Mouse (Mus musculus): ENCODE data around the gene Rcan3.

Gene Rcan3

DNA sequence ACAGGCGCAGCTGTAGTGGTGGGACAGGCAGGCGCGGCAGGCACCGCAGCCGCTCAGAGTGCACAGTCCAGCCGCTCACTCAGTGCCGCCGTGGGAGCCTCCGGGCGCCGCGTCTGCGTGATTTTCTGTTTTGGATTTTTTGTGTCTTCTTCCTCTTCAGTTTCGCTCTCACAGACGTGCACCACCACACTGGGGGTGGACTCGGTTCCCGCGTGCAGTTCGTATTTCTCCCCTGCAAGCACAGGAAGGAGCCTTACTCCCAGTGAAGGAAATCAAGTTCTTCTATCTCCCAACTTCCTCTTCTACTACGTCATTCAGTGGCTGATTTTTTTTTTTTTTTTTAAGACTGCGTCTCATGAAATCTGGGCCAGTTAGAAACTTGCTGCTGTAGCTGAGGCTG is 17.3 kb downstream of the Rcan3 start:
- no peak for DNase-seq (ENCODE audit: inconsistent age in 2 of 2, low spot score in 1 of 2)

GRCm38 (mm10) chr4:135413491-135413890 is 20.2 kb downstream of the Rcan3 start:
- no peak for DNase-seq (ENCODE audit: inconsistent age in 2 of 2, low spot score in 1 of 2)

- peak; percentile 53 to 79 for DNase-seq (ENCODE audit: inconsistent age in 2 of 2, low spot score in 1 of 2)
Measured at GRCm38 (mm10) chr4:135411633-135412032, 22.0 kb downstream of the Rcan3 start.

- no peak for DNase-seq (ENCODE audit: inconsistent age in 2 of 2, low spot score in 1 of 2)
Measured at GRCm38 (mm10) chr4:135406180-135406579, 27.5 kb downstream of the Rcan3 start.

GRCm38 (mm10) chr4:135404916-135405315 is 28.7 kb downstream of the Rcan3 start:
- DNase-seq (ENCODE audit: inconsistent age in 2 of 2, low spot score in 1 of 2) = no peak

- DNase-seq (ENCODE audit: inconsistent age in 2 of 2, low spot score in 1 of 2) = no peak
Measured at GRCm38 (mm10) chr4:135404048-135404447, 29.6 kb downstream of the Rcan3 start.

GRCm38 (mm10) chr4:135401881-135402280 is 31.8 kb downstream of the Rcan3 start:
- DNase-seq (ENCODE audit: inconsistent age in 2 of 2, low spot score in 1 of 2) = no peak

GRCm38 (mm10) chr4:135397991-135398390 is 35.7 kb downstream of the Rcan3 start, which contains the start of gene Ncmap:
Gene Ncmap (minus strand): TSS chr4:135398227.
- DNase-seq (ENCODE audit: inconsistent age in 2 of 2, low spot score in 1 of 2) = no peak

GRCm38 (mm10) chr4:135397551-135397950 is 36.1 kb downstream of the Rcan3 start:
- no peak for DNase-seq (ENCODE audit: inconsistent age in 2 of 2, low spot score in 1 of 2)

DNA sequence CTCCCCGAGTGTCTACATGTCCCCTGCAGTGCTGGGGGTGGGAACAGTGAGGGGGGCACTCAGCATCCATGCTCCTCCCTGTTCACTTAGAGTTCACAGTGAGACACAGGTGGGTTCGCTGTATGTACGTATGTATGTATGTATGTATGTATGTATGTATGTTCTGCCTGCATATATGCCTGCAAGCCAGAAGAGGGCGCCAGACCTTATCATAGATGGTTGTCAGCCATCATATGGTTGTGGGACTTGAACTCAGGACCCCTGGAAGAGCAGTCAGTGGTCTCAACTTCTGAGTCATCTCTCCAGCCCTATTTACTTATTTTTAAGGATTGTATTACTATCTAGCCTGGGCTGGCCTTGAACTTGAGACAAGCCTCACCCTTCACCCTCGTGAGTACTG is 37.4 kb downstream of the Rcan3 start:
- no peak for DNase-seq (ENCODE audit: inconsistent age in 2 of 2, low spot score in 1 of 2)

DNA sequence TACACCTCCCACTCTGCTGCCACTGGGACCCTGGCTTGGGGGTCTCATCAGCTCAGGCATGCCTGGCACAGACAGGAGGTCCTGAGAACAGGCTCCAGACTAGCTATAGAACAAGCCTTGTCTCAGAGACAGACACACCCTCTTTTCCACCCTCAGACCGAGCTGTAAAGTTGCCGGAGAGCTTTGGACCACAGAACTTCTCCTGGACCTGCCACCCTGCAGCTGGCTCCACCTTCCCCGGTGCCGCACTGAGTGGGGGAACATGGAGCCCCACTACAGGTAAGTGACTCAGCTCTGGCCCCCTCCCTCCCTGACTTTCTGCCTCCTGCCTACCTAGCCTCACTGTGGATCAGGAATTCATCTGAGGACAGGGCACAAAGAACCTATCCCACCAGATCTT is 38.3 kb downstream of the Rcan3 start:
- DNase-seq (ENCODE audit: inconsistent age in 2 of 2, low spot score in 1 of 2) = no peak

DNA sequence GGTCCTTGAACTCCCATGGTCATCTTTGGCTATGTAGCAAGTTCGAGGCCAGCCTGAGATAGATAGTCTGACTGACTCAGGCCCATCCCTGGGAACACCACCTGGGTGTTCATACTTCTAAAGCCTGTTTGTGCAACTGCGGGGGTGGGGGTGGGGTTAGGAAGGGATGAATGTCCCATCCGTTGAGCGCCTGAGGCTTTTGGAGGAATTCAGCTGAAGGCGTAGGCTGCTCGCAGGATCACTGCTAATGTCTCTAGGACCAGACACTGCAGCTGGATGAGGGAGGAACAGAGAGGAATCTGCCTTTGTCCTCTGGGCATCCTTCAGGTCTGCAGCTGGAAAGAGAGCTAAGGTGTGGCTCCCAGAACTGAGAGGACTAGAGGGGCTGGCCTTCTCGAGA is 39.0 kb downstream of the Rcan3 start:
- DNase-seq (ENCODE audit: inconsistent age in 2 of 2, low spot score in 1 of 2) = no peak

DNA sequence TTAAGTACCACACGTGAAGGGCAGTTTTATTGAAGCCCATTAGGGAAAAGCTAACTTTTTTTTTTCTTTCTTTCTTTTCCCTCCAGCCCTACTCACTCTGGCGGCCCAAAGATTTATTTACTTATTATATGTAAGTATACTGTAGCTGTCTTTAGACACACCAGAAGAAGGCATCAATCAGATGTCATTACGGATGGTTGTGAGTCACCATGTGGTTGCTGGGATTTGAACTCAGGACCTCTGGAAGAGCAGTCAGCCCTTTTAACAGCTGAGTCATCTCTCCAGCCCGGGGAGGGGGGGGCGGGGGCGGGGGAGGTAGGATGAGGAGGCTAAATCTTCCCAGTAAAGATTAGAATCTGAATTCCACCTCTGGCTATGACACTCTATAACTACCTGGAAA is 40.3 kb downstream of the Rcan3 start:
- no peak for DNase-seq (ENCODE audit: inconsistent age in 2 of 2, low spot score in 1 of 2)

GRCm38 (mm10) chr4:135392801-135393200 is 40.9 kb downstream of the Rcan3 start:
- no peak for DNase-seq (ENCODE audit: inconsistent age in 2 of 2, low spot score in 1 of 2)

- DNase-seq (ENCODE audit: inconsistent age in 2 of 2, low spot score in 1 of 2) = no peak
Measured at GRCm38 (mm10) chr4:135391014-135391413, 42.6 kb downstream of the Rcan3 start.

DNA sequence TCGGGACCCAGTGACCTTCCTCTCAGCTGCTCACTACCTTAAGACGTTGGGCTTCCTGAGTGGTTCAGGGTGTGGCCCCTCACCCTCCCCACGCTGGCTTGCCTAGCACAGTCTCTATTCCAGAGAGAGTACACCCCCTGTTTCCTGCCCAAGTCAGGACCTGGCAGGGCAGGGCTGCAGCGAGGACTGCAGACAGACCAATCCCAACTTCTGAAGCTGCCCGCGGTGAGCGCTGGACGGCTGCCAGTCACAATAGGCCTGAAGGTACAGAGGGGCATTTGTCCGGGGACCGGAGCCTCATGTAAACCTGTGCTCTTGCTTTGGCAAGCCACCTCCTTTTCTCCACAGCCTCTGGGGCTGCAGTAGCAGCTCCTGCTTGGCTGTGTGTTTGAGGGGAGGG is 48.0 kb downstream of the Rcan3 start:
- DNase-seq (ENCODE audit: inconsistent age in 2 of 2, low spot score in 1 of 2) = no peak

- peak; percentile 58 to 85 for DNase-seq (ENCODE audit: inconsistent age in 2 of 2, low spot score in 1 of 2)
Measured at GRCm38 (mm10) chr4:135382316-135382715, 51.3 kb downstream of the Rcan3 start.

- no peak for DNase-seq (ENCODE audit: inconsistent age in 2 of 2, low spot score in 1 of 2)
Measured at GRCm38 (mm10) chr4:135381355-135381754, 52.3 kb downstream of the Rcan3 start.

DNA sequence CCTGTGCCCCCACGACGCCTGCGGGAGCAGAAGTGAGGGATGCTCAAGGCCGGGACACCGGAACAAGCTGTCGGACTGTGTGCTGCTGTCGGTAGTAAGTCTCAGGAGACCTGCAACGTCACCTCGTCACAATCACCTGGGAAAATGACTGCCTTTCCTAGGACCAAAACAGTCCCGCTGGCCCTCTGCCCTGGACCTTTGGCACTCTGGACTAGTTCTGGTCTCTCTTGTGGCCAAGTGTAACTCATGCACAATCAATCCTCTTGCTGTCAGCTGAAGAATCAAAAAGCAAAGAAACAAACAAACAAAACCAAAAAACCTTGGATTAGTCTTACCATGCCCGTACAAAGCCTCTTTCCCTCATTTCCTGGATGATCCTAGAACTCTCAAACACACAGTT is 56.4 kb downstream of the Rcan3 start:
- no peak for DNase-seq (ENCODE audit: inconsistent age in 2 of 2, low spot score in 1 of 2)

DNA sequence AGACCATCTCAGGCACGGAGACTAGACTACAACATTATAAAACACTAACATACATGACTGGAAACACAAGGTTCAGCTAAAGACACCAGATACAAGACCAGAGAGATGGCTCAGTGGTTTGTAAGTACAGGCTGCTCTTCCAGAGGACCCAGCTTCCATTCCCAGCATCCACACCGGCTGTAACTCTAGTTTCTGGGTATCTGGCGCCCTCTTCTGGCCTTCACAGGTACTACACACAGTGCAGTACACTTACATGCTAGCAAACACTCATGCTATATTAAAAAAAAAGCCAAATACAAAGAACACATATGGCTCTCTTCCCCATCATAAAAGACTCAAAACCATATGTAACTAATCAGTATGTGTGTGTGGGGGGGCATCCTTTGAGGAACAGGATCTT is 58.2 kb downstream of the Rcan3 start:
- no peak for DNase-seq (ENCODE audit: inconsistent age in 2 of 2, low spot score in 1 of 2)

DNA sequence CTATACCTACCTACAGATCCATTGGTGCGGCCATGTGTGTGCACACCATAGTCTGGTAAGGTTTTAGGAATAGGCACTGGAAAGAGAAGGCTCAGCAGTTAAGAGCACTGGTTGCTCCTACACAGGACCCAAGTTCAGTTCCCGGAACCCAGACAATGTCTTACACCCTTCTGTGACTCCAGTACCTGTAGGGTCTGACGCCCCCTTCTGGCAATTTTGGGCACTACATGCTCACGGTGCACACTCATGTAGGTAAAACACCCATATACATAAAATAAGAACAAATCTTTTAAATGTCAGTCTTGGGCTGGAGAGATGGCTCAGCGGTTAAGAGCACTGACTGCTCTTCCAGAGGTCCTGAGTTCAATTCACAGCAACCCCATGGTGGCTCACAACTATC is 60.4 kb downstream of the Rcan3 start:
- no peak for DNase-seq (ENCODE audit: inconsistent age in 2 of 2, low spot score in 1 of 2)

- DNase-seq (ENCODE audit: inconsistent age in 2 of 2, low spot score in 1 of 2) = no peak
Measured at GRCm38 (mm10) chr4:135370372-135370771, 63.3 kb downstream of the Rcan3 start.

- no peak for DNase-seq (ENCODE audit: inconsistent age in 2 of 2, low spot score in 1 of 2)
Measured at GRCm38 (mm10) chr4:135362828-135363227, 70.8 kb downstream of the Rcan3 start.

Measured in adrenal gland, adult (tissue).